Mouse (Mus musculus) heart, adult 8-10 months (tissue): ENCODE data around the gene 2610528A11Rik. TPM values are rescaled to one million over a fixed set of nuclear protein-coding genes. Genes with fewer than 3 reads are reported as not detected.
"Not testable (repeated sequence)": the region's sequence is repeated elsewhere in the genome, so short reads cannot be mapped to it uniquely, and the experiment has no call there.

Experiments used
- DNase-seq: peaks from one replicate; pipeline ENCODE4 v3.0.0; 2022; ENCODE audit warnings: low spot score
- total RNA-seq, 4 experiments: library from RNA; stranded (reverse); gene quantifications; 2 replicates each; pipeline ENCODE4 v1.2.4; 2022

Gene 2610528A11Rik
- not detected for total RNA-seq

- no peak for DNase-seq
Observed at GRCm38 (mm10) chr14:37113922-37114321, at the start of gene 2610528A11Rik. Gene 2610528A11Rik, minus strand, starts transcription at chr14:37114022.

GRCm38 (mm10) chr14:37163277-37163956 is 49.6 kb upstream of the 2610528A11Rik start:
- DNase-seq: no peak

GRCm38 (mm10) chr14:37154391-37154790 is 40.6 kb upstream of the 2610528A11Rik start:
- no peak for DNase-seq

- DNase-seq: no peak
Observed at GRCm38 (mm10) chr14:37139051-37139710, 25.4 kb upstream of the 2610528A11Rik start.

GRCm38 (mm10) chr14:37137596-37137995 is 23.8 kb upstream of the 2610528A11Rik start:
- DNase-seq: not testable (repeated sequence)

- no peak for DNase-seq
Observed at GRCm38 (mm10) chr14:37136110-37136509, 22.3 kb upstream of the 2610528A11Rik start.

GRCm38 (mm10) chr14:37135671-37136070 is 21.8 kb upstream of the 2610528A11Rik start:
- DNase-seq: no peak

- peak; percentile 98 for DNase-seq
Observed at GRCm38 (mm10) chr14:37135127-37135593, 21.3 kb upstream of the 2610528A11Rik start, which contains the start of gene Ghitm. Gene Ghitm, minus strand, starts transcription at chr14:37135272.

- DNase-seq: peak; percentile 9
Observed at GRCm38 (mm10) chr14:37134304-37135126, 20.7 kb upstream of the 2610528A11Rik start.

GRCm38 (mm10) chr14:37127652-37128051 is 13.8 kb upstream of the 2610528A11Rik start:
- DNase-seq: no peak

GRCm38 (mm10) chr14:37119233-37119632 is 5.4 kb upstream of the 2610528A11Rik start:
- no peak for DNase-seq

GRCm38 (mm10) chr14:37112931-37113330 is 891 bp downstream of the 2610528A11Rik start:
- DNase-seq: no peak

- DNase-seq: no peak
Observed at GRCm38 (mm10) chr14:37111371-37111770, 2.5 kb downstream of the 2610528A11Rik start.

GRCm38 (mm10) chr14:37110456-37110855 is 3.4 kb downstream of the 2610528A11Rik start:
- no peak for DNase-seq

- no peak for DNase-seq
Observed at GRCm38 (mm10) chr14:37109975-37110374, 3.8 kb downstream of the 2610528A11Rik start.

GRCm38 (mm10) chr14:37109460-37109859 is 4.4 kb downstream of the 2610528A11Rik start:
- DNase-seq: no peak

- DNase-seq: no peak
Observed at GRCm38 (mm10) chr14:37105846-37106245, 8.0 kb downstream of the 2610528A11Rik start.

- DNase-seq: no peak
Observed at GRCm38 (mm10) chr14:37104747-37105146, 9.1 kb downstream of the 2610528A11Rik start.

- no peak for DNase-seq
Observed at GRCm38 (mm10) chr14:37102484-37102883, 11.3 kb downstream of the 2610528A11Rik start.

- no peak for DNase-seq
Observed at GRCm38 (mm10) chr14:37101531-37101930, 12.3 kb downstream of the 2610528A11Rik start.

GRCm38 (mm10) chr14:37097956-37098530 is 15.8 kb downstream of the 2610528A11Rik start, which contains the start of gene Cdhr1:
Gene Cdhr1, minus strand, starts transcription at chr14:37098347.
- DNase-seq: no peak

GRCm38 (mm10) chr14:37095556-37095955 is 18.3 kb downstream of the 2610528A11Rik start:
- DNase-seq: no peak
